Mouse (Mus musculus) ovary, postnatal 10 days (tissue): ENCODE measurements around the gene Csnk1g2.

Source experiments
- DNase-seq: peaks from one replicate; pipeline ENCODE4 v3.0.0; 2022; ENCODE audit warnings: low spot score

The Csnk1g2 gene

GRCm38 (mm10) chr10:80665459-80665858, 42.8 kb downstream of the Csnk1g2 start:
- no peak for DNase-seq

GRCm38 (mm10) chr10:80665981-80666733, 43.5 kb downstream of the Csnk1g2 start:
- DNase-seq, result no peak

GRCm38 (mm10) chr10:80666837-80667412, 44.3 kb downstream of the Csnk1g2 start:
- DNase-seq, result no peak

GRCm38 (mm10) chr10:80668614-80669013, 46.0 kb downstream of the Csnk1g2 start:
- no peak for DNase-seq

- no peak for DNase-seq
These were observed 46.4 kb downstream of the Csnk1g2 start for GRCm38 (mm10) chr10:80669018-80669417.

- no peak for DNase-seq
These were observed 47.3 kb downstream of the Csnk1g2 start for GRCm38 (mm10) chr10:80669737-80670485.

- no peak for DNase-seq
These were observed 47.9 kb downstream of the Csnk1g2 start for GRCm38 (mm10) chr10:80670531-80670930.

GRCm38 (mm10) chr10:80671251-80671650, 48.6 kb downstream of the Csnk1g2 start:
- no peak for DNase-seq

GRCm38 (mm10) chr10:80671936-80672690, 49.5 kb downstream of the Csnk1g2 start:
- DNase-seq, result no peak

GRCm38 (mm10) chr10:80673690-80674089, 51.1 kb downstream of the Csnk1g2 start:
- DNase-seq, result no peak

- no peak for DNase-seq
These were observed 51.6 kb downstream of the Csnk1g2 start for GRCm38 (mm10) chr10:80674161-80674711.

GRCm38 (mm10) chr10:80674851-80675404, 52.3 kb downstream of the Csnk1g2 start:
- DNase-seq, result no peak

GRCm38 (mm10) chr10:80675405-80676197, 53.0 kb downstream of the Csnk1g2 start:
- no peak for DNase-seq

- peak; percentile 96 for DNase-seq
These were observed 53.7 kb downstream of the Csnk1g2 start for GRCm38 (mm10) chr10:80676198-80676928.

- DNase-seq, result no peak
These were observed 54.7 kb downstream of the Csnk1g2 start for GRCm38 (mm10) chr10:80677128-80677875.

GRCm38 (mm10) chr10:80677942-80678436, 55.4 kb downstream of the Csnk1g2 start, which contains the start of gene Mknk2:
Gene Mknk2 (minus strand): TSS chr10:80678112.
- DNase-seq, result peak; percentile 74

GRCm38 (mm10) chr10:80678601-80679377, 56.2 kb downstream of the Csnk1g2 start:
- no peak for DNase-seq

- no peak for DNase-seq
These were observed 57.1 kb downstream of the Csnk1g2 start for GRCm38 (mm10) chr10:80679556-80680259.
